Mouse (Mus musculus) bone marrow, adult 2 months (tissue): ENCODE data around the gene Prox1. TPM values are rescaled to one million over a fixed set of nuclear protein-coding genes. Genes with fewer than 3 reads are reported as not detected.

Experiments used
- H3K27ac ChIP-seq: fragments of 200-500 bp; 2 replicates; pipeline ENCODE4 v1.5.1; 2012; ENCODE audit warnings: low read depth, mild to moderate bottlenecking, control low read depth, inconsistent platforms, low read length; ENCODE audit not compliant: control insufficient read depth, poor library complexity, insufficient read depth
- H3K4me1 ChIP-seq: fragments of 200-500 bp; 2 replicates; pipeline ENCODE4 v1.6.1; 2011; ENCODE audit warnings: low read length; ENCODE audit not compliant: control insufficient read depth, insufficient read depth
- H3K4me3 ChIP-seq: fragments of 200-500 bp; replicated peaks from 2 replicates; pipeline ENCODE3; 2011; ENCODE audit warnings: mild to moderate bottlenecking, low read depth, low read length, control low read depth; ENCODE audit not compliant: control insufficient read depth
- CTCF ChIP-seq: fragments of 200-500 bp; IDR thresholded peaks from 2 replicates; pipeline ENCODE4 v1.5.1; 2011; ENCODE audit warnings: low read length, control low read depth; ENCODE audit not compliant: control insufficient read depth, insufficient read depth
- POLR2A ChIP-seq: fragments of 200-500 bp; IDR thresholded peaks from 2 replicates; pipeline ENCODE4 v1.6.1; 2011; ENCODE audit warnings: low read depth, mild to moderate bottlenecking, control low read depth, low read length, borderline replicate concordance; ENCODE audit not compliant: control insufficient read depth
- WGBS: fragments of 180-500 bp; shearing (Covaris S2); methylation state at CpG from one replicate; pipeline ENCODE4 v1.1.7; 2018; 5-methylcytosine and 5-hydroxymethylcytosine counted together
- polyA plus RNA-seq: library from polyadenylated mRNA; stranded (reverse); fragments of >200 nt; gene quantifications from 2 replicates; pipeline ENCODE4 v1.2.4, GENCODE M21; 2011; ENCODE audit warnings: low replicate concordance; ENCODE audit not compliant: missing spikeins, insufficient read depth, insufficient read length

Prox1 gene
- polyA plus RNA-seq, 1 experiment: not detected

- 83% methylated on average over 4 of the region's 4 CpGs for WGBS
- no peak overlapping the region for H3K4me3 ChIP-seq
- H3K27ac ChIP-seq: no peak overlapping the region
- TF ChIP-seq POLR2A (no peak), CTCF (no peak)
- no peaks in the 10 kb centered on the region for H3K4me1 ChIP-seq
Observed at GRCm38 (mm10) chr1:190200996-190201395, 30.5 kb upstream of the Prox1 start.

DNA sequence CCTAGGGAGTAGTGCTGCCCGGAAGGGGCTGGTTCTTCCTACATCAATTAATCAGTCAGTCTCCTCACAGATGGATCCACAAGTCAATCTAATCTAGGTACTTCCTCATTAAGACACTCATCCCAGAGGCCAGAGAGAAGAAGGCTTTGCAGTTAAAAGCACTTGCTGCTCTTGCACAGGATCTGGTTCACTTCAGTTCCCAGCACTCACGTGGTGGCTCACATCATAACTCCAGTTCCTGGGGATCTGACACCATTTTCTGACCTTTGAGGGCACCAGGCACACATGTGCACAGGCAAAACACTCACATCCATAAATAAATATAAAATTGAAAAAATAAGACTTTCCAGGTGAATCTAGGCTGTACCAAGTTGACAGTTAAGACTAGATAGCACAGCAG lies 27.7 kb upstream of the Prox1 start:
- Histone ChIP-seq H3K27ac (no peak overlapping the region), H3K4me3 (no peak overlapping the region), H3K4me1 (no peaks in the 10 kb centered on the region)
- WGBS: 66% methylated on average over 2 of the region's 2 CpGs
- TF ChIP-seq POLR2A (no peak), CTCF (no peak)

DNA sequence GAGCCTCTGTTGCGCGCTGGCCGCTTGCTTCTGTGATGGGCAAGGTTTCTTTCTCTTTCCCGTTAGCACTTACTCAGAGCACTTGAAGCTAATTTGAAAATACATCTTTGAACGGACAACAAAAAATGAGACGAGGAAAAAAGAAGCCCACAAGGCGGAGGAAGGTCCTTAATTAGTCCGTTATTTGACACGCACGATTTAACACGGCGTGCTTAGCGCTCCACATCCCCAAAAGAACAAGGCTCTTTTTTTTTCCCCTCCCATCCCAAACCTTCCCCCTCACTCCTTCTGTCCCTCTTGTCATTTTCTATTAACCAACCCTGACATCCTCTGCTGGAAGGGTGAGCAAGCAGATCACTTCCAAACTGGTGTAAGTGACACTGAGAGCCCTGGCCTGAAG lies 21.5 kb upstream of the Prox1 start:
- H3K4me1 ChIP-seq: no peaks in the 10 kb centered on the region
- TF ChIP-seq POLR2A (no peak), CTCF (no peak)
- H3K4me3 ChIP-seq: no peak overlapping the region
- WGBS: 84% methylated on average over 13 of the region's 13 CpGs
- no peak overlapping the region for H3K27ac ChIP-seq

DNA sequence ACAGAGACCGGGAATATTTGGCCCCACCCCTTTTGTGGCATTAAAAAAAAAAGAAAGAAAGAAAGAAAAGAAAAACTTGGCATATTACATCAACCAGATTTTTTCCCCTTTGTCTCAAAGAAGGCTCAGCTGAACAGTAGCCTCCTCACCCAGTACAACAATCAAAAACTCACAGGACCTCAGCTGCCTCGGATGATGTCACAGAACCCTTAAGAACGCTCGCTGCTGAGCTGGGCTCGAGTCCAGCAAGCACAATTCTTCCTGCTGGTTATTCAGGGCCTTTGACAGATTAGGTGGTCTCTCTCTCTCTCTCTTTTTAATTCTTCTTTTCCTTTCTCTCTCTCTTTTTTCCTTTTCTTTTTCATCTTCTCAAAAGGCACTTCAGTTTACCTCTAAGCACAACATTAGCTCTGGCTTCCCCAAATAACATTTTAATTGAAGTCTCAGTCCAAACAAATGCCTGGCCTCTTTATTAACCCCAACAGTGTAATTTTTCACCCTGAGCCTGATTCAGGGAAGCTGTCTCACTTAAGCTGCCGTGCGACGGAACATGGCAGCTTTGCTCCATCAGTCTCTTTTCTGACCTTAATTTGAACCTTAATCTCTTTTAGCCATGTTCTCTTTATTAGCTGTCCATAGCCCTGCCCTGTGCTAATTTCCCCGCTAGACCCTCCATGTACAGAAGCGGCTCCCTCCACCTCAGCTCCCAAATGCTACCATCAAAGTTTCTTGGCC lies 19.9 kb upstream of the Prox1 start:
- TF ChIP-seq POLR2A (no peak), CTCF (no peak)
- WGBS: 67% methylated on average over 10 of the region's 10 CpGs
- H3K4me3 ChIP-seq: no peak overlapping the region
- H3K27ac ChIP-seq: no peak overlapping the region
- no peaks in the 10 kb centered on the region for H3K4me1 ChIP-seq

DNA sequence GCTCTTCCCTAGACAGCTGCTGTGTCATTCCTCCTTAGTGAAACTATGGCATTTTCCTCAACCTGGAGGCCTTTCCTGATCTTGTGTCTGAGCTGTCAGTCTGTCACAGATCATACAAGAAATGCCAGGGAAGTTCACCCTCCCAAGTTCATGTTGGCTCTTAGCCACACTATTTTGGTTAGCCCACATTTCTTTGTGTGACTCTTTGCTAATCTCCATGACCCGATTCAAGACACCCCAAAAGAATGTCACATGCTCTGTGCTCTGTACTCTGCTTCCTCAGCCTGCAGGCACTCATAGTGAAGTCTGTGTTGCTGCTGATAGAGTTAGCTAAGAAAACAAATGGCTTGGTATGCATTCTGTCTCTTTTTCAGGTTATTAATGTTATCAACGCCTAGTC lies 18.6 kb upstream of the Prox1 start:
- 39% methylated on average over 2 of the region's 2 CpGs for WGBS
- Histone ChIP-seq H3K4me1 (no peaks in the 10 kb centered on the region), H3K27ac (no peak overlapping the region), H3K4me3 (no peak overlapping the region)
- no peak for TF ChIP-seq CTCF
- no peak for TF ChIP-seq POLR2A

- Histone ChIP-seq H3K27ac (no peak overlapping the region), H3K4me1 (no peaks in the 10 kb centered on the region), H3K4me3 (no peak overlapping the region)
- no peak for TF ChIP-seq CTCF
- 75% methylated on average over 4 of the region's 4 CpGs for WGBS
Observed at GRCm38 (mm10) chr1:190186336-190186735, 15.8 kb upstream of the Prox1 start.

DNA sequence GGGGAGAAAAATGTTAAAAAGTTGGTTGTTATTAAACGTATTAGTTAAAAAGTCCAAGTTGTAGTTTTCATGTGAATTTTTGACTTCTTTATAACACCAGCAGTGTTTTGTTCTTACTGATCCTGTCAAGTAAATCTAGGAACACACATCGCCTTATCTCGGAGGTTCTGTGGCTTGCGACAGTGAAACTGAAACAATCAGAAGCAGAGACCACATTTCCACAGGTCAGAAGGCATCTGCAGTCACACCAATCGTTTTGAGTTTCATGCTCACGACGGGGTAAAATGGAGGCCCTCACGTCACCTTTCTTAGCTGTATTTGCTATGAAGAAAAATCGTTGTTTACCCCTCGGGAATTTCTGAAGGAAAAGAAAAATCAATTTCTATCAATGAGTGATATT lies 14.8 kb upstream of the Prox1 start:
- 70% methylated on average over 10 of the region's 10 CpGs for WGBS
- TF ChIP-seq CTCF (no peak), POLR2A (no peak)
- no peak overlapping the region for H3K27ac ChIP-seq
- H3K4me1 ChIP-seq: no peaks in the 10 kb centered on the region
- no peak overlapping the region for H3K4me3 ChIP-seq

DNA sequence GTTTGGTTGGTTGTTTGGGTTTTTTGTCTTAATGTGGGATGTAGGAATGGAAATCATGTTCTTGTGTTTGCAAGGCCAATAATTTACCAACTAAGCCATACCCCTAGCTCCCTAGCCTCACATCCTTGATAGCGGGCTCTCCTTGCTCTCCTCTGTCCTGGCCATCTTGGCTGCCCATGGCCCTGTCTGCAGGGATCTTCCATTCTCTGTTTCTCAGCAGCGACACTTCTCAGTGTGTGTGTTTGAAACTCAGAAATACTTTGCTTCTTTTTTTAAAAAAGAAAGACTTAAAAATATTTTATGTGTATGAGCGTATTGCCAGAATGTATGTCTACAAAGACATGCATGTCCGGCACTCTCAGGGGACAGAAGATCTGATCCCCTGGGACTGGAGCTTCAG lies 13.1 kb upstream of the Prox1 start:
- Histone ChIP-seq H3K4me3 (no peak overlapping the region), H3K27ac (no peak overlapping the region), H3K4me1 (no peaks in the 10 kb centered on the region)
- TF ChIP-seq POLR2A: no peak
- no peak for TF ChIP-seq CTCF
- 83% methylated on average over 4 of the region's 4 CpGs for WGBS

DNA sequence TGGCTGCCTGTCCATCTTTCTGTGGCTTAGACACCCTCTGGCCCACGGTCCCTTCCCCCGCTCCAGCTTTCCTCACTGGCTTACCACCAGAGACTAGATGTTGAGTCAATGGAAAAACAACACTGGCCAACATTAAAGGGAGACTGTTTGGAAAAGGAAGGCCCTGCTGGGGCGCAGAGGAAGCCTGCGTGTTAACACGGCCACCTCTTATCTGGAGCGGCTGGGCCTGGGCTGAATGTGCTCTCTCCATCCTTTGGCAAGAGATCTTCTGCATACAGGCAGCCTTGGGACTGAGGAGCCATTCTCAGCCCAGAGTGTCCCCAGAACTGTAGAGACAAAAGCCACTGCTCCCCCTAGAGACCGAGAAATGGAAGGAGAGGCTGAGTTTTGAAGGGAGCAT lies 11.3 kb upstream of the Prox1 start:
- H3K4me1 ChIP-seq: no peaks in the 10 kb centered on the region
- TF ChIP-seq CTCF (no peak), POLR2A (no peak)
- H3K27ac ChIP-seq: no peak overlapping the region
- no peak overlapping the region for H3K4me3 ChIP-seq
- 71% methylated on average over 7 of the region's 7 CpGs for WGBS
